Mouse (Mus musculus) adrenal gland, postnatal 4 days (tissue): Measurements from ENCODE around the gene Ppfia2. TPM values are rescaled to one million over a fixed set of nuclear protein-coding genes. Genes with fewer than 3 reads are reported as not detected.

Experiments used
- DNase-seq, 2 experiments: peaks; one replicate each; pipeline ENCODE4 v3.0.0; 2021 to 2022; ENCODE audit warnings: low spot score in 2 of 2, mixed read lengths in 2 of 2
- total RNA-seq, 2 experiments: library from RNA; stranded (reverse); gene quantifications; 2 replicates each; pipeline ENCODE4 v1.2.3; 2021

The Ppfia2 gene
- total RNA-seq, 2 experiments from 2014 or later: 14.5 to 15.1 TPM

GRCm38 (mm10) chr10:106910108-106910507 is 440.0 kb downstream of the Ppfia2 start:
- DNase-seq: no peak

- no peak for DNase-seq
These were observed 442.9 kb downstream of the Ppfia2 start for GRCm38 (mm10) chr10:106913032-106913431.

- DNase-seq: no peak
These were observed 444.1 kb downstream of the Ppfia2 start for GRCm38 (mm10) chr10:106914275-106914674.

DNA sequence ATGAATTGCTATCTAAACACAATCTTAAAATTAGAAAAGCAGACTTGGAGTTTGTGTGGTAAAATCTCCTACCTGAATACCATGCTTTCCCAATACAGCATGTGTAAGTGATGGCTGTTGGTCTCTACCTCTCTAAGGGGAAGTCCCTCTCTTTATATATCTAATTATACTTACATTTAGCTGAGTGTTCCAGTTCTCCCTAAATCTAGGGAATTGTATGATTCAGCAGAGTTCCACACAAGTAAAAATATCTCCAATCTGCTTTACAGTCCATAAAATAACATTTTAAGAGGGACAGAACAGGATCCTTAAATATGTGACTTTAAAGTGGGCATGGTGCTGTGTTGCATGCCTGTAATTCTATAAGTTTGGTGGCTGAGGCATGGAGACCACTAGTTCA is 444.7 kb downstream of the Ppfia2 start:
- DNase-seq: no peak

- no peak for DNase-seq
These were observed 454.2 kb downstream of the Ppfia2 start for GRCm38 (mm10) chr10:106924334-106924733.

DNA sequence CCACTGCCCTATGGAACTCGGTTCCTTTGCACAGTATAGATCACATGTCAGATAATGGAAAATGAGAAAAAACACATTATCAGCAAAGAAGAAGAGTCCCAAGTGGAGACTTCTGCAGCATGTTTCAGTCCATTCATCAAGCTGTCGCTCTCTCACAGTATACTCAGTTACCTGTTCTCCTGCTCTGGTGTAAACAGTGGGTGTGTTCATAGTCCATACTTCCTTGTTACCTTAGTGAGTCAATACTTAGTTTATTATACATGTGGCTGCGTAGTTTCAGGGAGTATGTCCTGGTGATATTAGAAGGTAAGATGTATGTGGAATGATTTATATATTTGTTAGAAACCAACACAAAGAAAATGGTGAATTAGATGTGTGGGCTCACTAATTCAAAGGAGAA is 454.7 kb downstream of the Ppfia2 start:
- no peak for DNase-seq

GRCm38 (mm10) chr10:106928576-106929332 is 458.6 kb downstream of the Ppfia2 start:
- no peak for DNase-seq

DNA sequence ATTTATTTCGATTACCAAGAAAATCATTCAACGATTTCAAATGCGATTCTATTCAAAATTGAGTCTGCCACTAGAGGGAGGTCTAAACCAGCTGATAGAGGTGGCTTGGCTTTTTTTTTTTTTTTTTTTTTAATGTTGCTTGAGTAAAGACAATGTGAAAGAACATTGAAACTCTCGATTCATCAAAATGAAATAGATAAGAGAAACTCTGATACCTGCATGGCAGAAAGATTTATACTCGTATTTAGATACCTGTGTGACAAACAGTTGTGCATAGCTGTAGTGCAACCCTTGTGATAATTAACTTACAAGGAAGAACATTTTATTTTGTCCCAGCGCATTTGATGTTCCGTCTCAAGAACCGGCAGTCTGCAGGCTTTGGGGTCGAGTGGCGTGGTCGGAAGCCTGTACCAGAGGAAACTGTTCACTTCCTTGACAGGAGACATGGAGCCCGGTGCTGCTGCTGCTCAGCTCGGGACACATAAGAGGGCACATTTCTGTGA is 462.5 kb downstream of the Ppfia2 start:
- DNase-seq: no peak

DNA sequence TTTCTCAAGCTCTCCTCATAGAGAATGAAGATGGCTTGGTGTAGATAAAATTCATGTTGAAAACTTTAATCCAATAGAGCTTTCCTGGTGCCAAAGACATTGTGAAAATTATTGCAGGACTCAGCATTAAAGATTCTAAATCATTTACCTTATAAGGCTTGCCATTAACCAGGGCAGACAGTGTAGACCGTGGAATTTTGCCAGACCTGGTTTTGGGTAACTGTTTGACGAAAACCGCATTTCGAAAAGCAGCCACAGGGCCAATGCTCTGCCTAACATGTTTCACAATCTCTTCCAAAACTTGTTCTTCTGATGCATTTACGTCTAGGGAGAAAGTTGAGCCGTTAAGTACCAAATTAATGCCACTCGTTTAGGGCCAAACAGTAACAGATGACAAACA is 466.9 kb downstream of the Ppfia2 start:
- no peak for DNase-seq

GRCm38 (mm10) chr10:106938851-106939250 is 468.7 kb downstream of the Ppfia2 start:
- no peak for DNase-seq

GRCm38 (mm10) chr10:106939441-106939840 is 469.3 kb downstream of the Ppfia2 start:
- no peak for DNase-seq

GRCm38 (mm10) chr10:106941380-106941779 is 471.2 kb downstream of the Ppfia2 start:
- DNase-seq: no peak

GRCm38 (mm10) chr10:106959026-106959425 is 488.9 kb downstream of the Ppfia2 start:
- DNase-seq: no peak

- DNase-seq: no peak
These were observed 505.3 kb downstream of the Ppfia2 start for GRCm38 (mm10) chr10:106975193-106976141.
